Mouse (Mus musculus): ENCODE measurements around the gene Atp2c1. TPM values are rescaled to one million over a fixed set of nuclear protein-coding genes. Genes with fewer than 3 reads are reported as not detected.
A peak's percentile ranks its signal among the peaks of the same experiment; 100 is the strongest.

Gene Atp2c1
- 100 to 1,000 TPM; 265 to 279 TPM for total RNA-seq (2021)

GRCm38 (mm10) chr9:105527219-105527618 is at the start of gene Atp2c1:
Gene Atp2c1 (minus strand): TSS chr9:105527319.
- intact Hi-C loops (cut with DNase I): no loop called here
- no peak for DNase-seq (ENCODE audit: extremely low spot score in 1 of 2, low spot score in 2 of 2)

GRCm38 (mm10) chr9:105557452-105557851 is 30.3 kb upstream of the Atp2c1 start:
- DNase-seq (ENCODE audit: extremely low spot score in 1 of 2, low spot score in 2 of 2): no peak
- intact Hi-C loops (cut with DNase I): no loop called here

GRCm38 (mm10) chr9:105556141-105556735 is 29.1 kb upstream of the Atp2c1 start:
- intact Hi-C loops (cut with DNase I): no loop called here
- no peak for DNase-seq (ENCODE audit: extremely low spot score in 1 of 2, low spot score in 2 of 2)

- intact Hi-C loops (cut with DNase I): no loop called here
- DNase-seq (ENCODE audit: extremely low spot score in 1 of 2, low spot score in 2 of 2): no peak
These were observed 27.3 kb upstream of the Atp2c1 start for GRCm38 (mm10) chr9:105554439-105554807.

DNA sequence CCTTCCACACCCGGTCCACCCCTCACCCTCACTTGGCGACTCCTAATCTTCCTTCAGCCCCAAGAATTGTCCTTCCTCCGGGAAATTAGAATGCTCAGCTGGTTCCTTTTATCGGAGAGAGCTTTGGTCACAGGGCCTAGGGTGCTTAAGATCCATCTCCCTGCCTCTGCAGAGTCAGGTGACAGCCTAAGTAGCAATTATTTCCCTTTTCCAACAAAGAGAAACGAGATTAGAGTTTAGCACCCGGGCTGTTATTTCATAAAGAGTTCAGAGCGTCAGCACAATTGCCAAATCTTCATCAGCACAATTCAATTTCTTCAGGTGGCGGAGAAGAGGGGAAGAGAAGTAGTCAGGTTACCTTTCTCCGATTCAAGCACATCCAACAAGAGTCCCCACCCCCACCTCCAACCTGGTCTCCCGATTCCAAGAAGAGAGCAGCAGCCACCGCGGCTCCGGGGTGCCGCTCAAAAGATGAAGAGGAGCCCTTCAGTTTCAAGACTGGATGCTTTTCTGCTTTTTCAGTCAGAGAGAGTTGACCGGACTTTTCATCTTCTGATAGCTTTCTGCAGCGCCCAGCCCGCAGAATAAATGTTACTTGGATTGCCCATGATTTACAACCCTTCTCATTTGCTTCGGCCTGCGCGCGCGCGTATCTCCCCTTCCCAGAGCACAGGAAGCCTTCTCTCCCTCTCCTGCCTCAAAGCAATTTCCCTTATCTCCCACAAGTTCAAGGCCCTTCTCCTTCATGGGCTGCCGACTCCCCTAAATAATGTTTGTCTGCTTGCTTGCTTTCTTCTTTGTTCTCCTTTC is 26.7 kb upstream of the Atp2c1 start:
- no peak for DNase-seq (ENCODE audit: extremely low spot score in 1 of 2, low spot score in 2 of 2)
- intact Hi-C loops (cut with DNase I): no loop called here

DNA sequence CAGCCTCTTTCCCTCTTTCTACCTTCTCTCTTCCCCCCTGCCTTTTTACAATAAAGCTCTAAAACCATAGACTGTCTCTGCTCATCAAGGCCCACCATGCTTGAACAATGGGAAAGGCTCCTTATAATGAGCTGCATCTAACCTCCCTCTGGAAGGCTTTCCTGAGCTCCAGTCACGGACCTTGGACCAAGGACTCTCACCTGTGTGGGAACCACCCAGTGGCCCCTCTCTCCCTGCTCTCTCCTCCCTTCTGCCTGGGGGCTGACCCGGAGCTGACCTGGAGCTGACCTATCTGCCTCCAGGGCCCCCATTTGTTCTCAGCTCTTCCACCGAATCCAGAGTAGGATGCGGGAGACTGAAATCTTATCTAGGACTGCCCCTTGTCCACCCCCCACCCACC is 24.3 kb upstream of the Atp2c1 start:
- intact Hi-C loops (cut with DNase I): no loop called here
- DNase-seq (ENCODE audit: extremely low spot score in 1 of 2, low spot score in 2 of 2): no peak

DNA sequence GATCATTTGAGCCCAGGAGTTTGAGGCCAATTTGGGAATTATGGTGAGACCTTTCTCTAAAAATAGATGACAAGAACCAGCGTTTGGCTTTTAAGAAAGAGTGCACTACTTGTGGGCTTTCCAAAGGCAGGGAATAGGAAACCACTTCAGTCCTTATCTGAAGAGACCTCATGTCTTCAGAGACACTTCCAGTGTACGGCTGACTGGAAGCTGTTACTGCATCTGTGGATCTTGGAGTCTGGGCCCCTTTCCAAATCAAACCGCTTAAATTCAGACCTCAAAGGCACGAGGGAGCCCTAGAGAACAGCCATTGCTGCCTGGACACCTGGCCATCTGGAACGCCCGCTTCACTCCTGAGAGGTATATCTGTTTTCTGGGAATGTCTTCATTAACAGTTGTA is 22.0 kb upstream of the Atp2c1 start:
- no peak for DNase-seq (ENCODE audit: extremely low spot score in 1 of 2, low spot score in 2 of 2)
- intact Hi-C loops (cut with DNase I): no loop called here

DNA sequence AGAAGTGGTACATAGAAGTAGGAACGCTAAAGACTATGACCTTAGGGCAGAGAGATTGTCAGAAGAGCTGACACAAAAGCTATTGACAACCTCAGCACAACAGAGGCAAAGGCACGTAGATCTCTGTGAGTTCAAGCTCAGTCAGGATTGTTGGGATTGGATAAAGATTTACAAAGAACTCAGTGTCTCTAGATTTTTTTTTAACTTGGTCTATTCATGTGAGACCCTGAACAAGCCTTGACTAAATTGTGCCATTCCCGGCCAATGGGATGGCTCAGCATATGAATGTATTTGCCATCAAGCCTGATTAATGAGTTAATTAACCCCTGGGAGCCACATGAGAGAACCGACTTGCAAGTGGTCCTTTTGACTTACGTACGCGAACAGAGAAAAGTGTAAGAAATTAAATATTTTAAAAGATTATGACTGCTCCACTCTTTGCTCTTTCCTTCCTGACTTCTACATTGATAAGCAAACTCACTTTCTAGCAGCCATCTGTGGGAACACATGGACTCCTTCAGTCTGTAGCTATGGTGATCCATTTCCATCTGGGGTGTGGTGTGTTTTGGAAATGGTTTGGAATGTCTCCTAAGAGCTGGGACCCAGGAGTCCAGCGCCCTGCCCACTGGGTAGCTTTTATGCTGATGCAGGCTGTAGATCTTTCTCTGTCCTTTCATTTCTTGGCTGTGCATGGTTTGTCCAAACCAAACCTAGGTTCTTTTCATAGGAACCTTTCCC is 17.1 kb upstream of the Atp2c1 start:
- intact Hi-C loops (cut with DNase I): no loop called here
- DNase-seq (ENCODE audit: extremely low spot score in 1 of 2, low spot score in 2 of 2): peak in 1 of 2 experiments; percentile 36

- no peak for DNase-seq (ENCODE audit: extremely low spot score in 1 of 2, low spot score in 2 of 2)
- intact Hi-C loops (cut with DNase I): no loop called here
These were observed 10.4 kb upstream of the Atp2c1 start for GRCm38 (mm10) chr9:105537473-105537872.

- DNase-seq (ENCODE audit: extremely low spot score in 1 of 2, low spot score in 2 of 2): no peak
- intact Hi-C loops (cut with DNase I): no loop called here
These were observed 9.8 kb upstream of the Atp2c1 start for GRCm38 (mm10) chr9:105536877-105537276.

- intact Hi-C loops (cut with DNase I): no loop called here
- no peak for DNase-seq (ENCODE audit: extremely low spot score in 1 of 2, low spot score in 2 of 2)
These were observed 1.8 kb downstream of the Atp2c1 start for GRCm38 (mm10) chr9:105525355-105525754.

DNA sequence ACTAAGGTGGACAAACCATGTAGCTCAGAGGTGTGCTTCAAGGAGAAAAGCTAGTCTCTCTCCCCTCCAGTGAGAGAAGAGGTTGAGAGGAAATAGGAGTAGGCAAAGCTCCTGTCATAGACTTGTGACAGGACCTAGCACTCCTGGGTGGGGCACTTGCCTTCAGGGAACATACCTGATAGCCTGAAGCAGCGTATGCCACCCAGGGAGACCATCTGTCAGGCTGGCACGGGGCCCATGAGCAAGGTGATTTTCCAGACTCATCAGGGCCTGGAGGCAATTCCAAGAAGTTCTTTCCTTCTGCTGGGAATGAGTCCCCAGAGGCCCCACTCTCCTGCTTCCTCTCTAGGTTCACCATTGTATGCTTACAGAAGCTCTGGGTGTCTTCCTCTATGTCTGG is 4.1 kb downstream of the Atp2c1 start:
- intact Hi-C loops (cut with DNase I): no loop called here
- no peak for DNase-seq (ENCODE audit: extremely low spot score in 1 of 2, low spot score in 2 of 2)

- intact Hi-C loops (cut with DNase I): no loop called here
These were observed 5.1 kb downstream of the Atp2c1 start for GRCm38 (mm10) chr9:105522063-105522462.

GRCm38 (mm10) chr9:105520776-105521552 is 6.2 kb downstream of the Atp2c1 start:
- intact Hi-C loops (cut with DNase I): no loop called here
- DNase-seq (ENCODE audit: extremely low spot score in 1 of 2, low spot score in 2 of 2): no peak

More at GRCm38 (mm10) chr9:105522063-105522462, 5.1 kb downstream of the Atp2c1 start:
- no peak for DNase-seq (ENCODE audit: extremely low spot score in 1 of 2, low spot score in 2 of 2)

- intact Hi-C loops (cut with DNase I): no loop called here
- DNase-seq (ENCODE audit: extremely low spot score in 1 of 2, low spot score in 2 of 2): peak in 1 of 2 experiments; percentile 46
These were observed 7.7 kb downstream of the Atp2c1 start for GRCm38 (mm10) chr9:105519278-105519883.

DNA sequence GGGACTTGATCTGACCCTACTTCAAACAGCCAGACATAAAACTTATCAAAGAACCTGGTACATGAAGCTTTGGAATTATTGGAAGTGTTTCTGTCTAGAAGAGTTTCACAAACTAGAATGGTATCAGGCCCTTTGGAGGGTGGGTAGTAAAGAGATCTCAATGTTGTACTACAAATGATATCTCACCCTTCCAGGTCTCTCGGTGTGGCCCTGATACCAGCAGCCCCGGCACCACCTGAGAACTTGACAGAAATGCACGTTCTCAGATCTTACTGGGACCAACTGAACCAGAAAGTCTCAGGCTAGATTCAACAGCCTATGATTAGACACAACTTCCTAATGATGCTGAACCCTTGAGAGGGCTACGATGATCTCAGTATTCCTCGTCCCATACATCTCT is 23.4 kb downstream of the Atp2c1 start:
- intact Hi-C loops (cut with DNase I): no loop called here

GRCm38 (mm10) chr9:105502389-105502788 is 24.7 kb downstream of the Atp2c1 start:
- no peak for DNase-seq (ENCODE audit: extremely low spot score in 1 of 2, low spot score in 2 of 2)
- intact Hi-C loops (cut with DNase I): no loop called here

More for the DNA sequence above, 23.4 kb downstream of the Atp2c1 start:
- no peak for DNase-seq (ENCODE audit: extremely low spot score in 1 of 2, low spot score in 2 of 2)

DNA sequence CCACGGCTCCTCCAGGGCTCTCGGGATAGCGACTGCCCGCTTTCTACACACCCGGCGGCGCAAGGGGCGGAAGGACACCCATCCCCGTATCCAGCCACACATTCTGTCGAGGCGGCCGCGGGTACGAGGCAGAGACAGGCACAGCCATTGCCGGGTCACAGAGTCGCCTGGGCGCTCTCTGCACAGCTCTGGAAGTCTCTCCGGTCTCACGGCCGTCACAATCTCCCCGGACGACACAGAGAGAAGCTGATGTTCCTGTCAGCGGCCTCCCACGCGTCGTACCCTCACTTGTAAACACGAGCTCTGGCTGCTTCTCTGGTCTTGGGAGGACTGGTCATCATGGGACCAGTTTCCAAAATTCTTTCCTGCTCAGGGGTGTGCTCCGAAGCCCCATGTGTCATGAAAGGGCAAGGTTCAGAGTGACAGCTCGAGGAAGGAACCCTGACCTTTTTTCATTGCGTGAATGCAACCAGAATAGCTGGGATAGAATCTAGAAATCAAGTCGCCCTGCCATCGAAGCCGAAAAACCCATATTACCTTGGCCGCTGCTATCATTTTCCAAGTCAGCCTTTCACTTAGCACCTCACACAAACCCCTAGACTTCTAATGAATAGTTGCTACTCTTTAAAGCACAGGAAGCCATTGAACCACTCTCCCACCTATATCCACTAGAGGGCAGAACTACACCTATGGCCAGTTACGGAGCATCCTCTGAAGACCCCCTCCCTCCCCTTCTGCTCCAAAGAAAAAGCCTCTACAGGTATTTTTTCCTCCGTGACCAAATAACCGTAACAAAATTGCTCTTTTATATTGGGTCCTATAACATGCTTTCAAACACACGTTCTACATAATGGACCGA is 31.6 kb downstream of the Atp2c1 start:
- intact Hi-C loops (cut with DNase I): loop anchor here (5.0 kb wide), 1 partner anchor 122 kb away; no protein-coding TSS in a partner anchor
- DNase-seq (ENCODE audit: extremely low spot score in 1 of 2, low spot score in 2 of 2): peak; percentile 55 to 80
